Mouse (Mus musculus) thymus, postnatal 4 days (tissue): Measurements from ENCODE around the gene Dennd5a.

Source experiments
- DNase-seq: peaks from one replicate; pipeline ENCODE4 v3.0.0; 2021

Dennd5a gene

DNA sequence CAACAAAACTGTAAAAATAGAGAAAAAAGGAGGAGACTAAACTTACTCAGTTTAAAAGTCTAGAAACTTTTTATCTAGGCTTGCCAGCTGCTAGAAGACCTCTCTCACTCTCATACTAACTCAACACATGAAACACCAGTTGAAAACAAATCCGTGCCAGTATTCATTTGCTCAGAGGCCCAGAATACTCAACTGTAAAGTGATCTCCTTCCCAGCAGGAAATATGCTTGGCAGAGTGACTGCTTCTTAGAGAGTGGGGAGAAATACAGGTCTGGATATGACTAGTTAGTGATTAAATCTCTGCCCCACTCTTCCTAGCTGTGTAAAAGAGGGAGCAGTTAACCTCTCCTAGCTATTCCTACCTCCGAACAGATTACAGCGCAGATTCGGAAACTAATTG is 2.3 kb upstream of the Dennd5a start:
- DNase-seq: no peak

DNA sequence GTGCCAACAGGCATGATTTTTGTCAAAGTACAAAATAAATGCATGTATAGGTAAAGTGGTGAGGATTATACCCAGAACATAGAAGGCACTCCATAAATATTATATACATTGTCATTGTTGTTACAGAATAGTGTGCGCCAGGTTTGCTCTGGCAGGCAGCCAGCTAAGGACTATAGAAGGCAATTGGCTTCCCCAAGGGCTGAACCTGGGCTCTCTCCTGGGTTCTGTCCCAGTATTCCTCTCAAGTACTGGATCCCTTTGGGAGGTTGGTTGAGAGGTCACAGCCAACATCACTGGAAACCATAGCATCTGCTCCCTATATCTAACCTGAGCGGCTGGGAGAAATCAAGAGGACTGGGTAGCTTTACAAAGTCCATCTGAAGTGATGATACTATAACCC is 1.3 kb upstream of the Dennd5a start:
- DNase-seq: no peak

DNA sequence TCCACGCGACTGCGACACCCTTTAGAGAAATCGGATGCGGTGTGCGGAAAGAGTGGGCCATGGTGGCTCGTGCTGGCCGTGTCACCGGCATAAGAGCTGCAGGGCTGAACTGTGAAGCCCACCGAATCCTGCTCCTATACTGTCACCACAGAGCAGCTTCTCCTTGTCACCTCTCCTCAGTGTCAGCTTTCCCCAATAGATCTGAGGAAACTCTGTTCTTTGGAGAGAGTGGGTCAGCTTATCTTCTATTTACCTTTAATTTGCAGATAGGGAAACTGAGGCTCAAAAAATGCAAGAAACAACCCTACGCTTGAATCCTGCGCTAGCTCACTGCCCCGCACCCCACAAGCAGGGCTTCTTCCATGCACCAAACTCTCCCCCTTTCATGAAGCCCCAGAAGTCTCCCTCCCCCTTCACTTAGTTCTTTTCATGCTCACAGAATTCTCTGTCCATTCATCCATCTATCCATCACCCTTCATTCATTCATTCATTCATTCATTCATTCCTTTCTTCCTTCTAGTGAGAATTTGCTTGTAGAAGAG is 414 bp upstream of the Dennd5a start:
- no peak for DNase-seq

DNA sequence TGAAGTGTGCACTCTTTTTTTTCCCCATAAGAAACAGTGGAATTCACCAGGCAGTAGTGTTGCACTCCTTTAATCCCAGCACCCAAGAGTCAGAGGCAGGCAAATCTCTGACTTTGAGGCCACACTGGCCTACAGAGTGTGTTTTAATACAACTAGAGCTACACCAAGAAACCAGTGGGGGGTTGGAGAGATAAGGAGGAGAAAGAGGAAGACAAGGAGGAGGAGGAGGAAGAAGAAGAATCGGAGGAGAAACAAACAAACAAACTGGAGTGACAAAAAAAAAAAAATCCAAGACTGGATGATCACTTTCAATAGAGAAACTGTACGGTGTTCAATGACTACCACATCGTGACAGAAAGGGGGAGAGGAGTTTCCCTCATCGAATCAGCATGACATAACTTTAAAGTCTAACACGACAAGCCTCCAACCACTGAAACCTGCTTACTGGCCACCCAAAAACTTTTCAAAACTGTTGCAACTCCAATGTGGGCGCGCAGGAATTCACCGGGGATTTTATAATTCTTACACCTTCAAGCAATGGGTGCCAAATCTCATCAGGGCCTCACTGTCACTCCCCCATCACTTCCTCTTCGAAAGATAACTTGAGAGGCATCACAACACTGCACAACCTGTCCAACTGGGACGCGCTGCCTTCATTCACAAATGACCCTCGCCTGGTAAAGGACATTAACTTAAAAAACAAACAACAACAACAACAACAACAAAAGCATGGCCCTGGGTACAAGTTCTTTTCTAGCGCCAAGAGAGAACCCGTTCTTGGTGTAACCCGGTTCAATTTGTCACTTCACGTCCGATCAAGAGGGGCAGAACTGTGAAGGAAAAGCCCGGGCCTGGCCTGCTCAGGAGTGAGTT is 1.2 kb downstream of the Dennd5a start:
- DNase-seq: peak; percentile 20

DNA sequence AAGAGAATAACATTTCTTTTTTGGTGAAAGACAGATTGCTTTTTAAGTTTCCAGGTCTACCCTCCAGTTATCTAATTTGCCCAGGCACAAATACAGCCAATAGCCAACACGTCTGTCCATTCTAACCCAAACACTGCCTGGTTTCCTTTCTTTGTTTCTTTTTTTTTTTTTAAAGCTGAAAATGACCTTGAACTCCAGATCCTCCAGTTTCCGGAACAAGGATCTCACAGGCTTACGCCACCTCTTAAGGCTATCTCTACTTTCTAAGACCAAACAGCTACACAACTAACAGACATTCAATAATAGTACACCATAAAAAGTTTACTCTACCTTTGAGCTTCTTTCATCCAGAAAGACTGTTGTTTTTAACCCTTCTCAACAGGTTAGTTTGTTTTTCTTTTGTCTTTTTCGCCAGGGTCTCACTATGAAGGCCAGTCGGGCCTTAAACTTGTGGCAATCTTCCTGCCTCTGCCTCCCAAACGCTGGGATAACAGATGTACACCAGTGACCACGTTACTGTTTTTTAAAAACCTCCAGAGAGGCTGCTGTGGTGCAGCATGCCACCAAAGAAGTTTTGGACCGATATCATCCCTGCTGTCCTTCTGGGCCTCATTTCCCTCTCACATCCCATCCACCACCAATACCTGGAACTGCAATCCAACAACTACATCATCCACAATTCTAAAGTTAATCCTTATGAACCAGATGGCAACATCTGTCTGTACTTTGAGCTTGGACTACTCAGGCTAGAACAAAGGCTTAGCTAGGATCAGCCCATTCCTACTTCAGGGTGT is 2.1 kb downstream of the Dennd5a start:
- no peak for DNase-seq

DNA sequence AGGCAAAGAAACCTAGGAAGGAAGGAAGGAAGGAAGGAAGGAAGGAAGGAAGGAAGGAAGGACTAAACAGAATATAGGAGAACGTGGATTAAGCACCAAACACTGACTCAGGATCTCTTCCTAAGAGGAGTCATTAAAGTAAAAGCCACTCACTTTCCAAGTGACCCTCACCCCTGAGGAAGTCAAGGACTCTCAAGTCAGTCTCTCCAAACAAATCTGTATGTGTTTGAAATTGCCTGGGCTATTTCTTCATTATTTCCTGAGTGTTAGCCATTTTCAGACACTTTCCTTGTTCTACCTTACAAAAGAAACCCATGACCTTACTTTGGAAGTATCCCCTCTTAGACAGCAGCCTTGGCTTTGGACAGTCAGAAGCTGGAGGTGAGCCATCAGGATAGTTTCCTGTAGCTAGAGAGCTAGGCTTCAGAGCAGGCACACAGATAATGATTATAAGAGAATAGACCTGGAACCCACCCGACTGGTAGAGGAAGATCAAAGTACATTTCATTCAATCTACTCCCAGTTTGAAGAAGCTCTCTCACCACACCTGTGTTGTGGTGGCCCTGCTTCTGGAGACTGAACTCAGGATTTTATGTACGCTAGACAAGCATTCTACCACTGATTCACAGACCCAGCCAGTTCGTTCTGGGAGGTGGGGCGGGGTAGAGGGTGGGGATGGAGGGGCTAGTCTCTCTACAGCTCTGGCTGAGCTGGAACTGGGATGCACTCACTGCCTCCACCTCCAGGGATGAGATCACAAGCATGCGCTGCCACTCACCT is 5.5 kb downstream of the Dennd5a start:
- no peak for DNase-seq

DNA sequence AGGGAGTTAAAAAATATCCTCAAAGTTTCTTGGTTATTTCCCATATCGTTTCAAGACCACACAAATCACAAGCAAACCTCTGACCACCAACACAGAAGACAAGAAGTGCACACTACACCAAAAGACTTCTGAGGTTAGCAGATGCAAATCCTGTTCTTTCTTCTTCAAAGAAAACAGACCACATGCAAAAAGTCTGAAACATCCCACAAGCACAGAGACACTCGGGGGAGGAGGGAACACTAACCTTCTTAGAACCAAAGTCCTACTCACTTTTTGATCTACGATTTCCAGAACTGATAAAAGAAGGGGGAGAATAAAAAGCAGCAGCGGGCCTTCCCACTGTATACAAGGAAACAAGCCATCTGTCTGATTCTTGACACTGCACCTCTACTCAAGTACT is 9.0 kb downstream of the Dennd5a start:
- DNase-seq: no peak

DNA sequence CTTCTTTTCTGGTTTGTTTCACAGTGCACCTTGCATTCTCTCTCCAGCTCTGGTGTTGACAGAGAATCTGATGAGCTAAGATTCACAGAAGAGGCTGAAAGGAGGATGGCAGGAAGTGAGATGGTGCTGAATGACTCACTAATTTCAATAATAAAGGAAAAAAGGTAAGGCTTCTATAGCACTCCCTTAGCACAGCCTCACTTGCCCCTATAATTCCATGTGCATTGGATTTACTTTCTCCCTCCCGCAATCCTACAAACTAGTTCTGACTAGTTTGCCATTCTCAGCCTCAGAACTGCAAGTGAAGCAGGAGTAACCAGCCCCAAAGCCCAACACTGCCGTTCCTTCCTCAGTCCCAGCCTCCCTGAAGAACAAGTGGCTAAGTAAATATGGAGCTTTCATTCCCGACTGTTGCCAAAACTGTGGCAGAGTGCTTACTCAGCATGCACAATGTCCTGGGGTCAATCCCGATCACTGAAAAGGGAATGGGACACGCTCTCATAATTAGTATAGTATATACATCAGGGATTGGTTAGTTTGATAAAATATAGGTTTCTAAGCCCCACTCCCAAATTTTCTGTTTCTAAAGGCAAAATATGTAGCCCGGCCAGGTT is 15.7 kb downstream of the Dennd5a start:
- DNase-seq: no peak

DNA sequence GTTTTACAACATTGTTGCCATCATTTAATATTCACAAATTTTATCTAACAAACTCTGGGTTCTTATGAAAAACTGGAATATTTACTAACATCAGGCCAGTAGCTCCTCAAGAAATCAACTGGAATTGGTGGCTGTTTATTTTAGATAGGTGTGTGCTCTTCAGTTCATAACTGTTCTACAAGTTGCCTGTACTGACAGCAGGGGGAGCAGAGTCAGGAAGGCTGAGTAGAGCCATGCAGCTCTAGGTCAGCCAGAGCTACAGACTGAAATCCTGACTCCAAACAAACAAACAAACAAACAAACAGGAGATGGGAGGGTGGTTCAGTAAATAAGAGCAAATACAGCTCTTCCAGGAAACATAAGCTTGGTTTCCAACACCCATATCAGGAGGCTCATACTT is 30.6 kb downstream of the Dennd5a start:
- DNase-seq: no peak

DNA sequence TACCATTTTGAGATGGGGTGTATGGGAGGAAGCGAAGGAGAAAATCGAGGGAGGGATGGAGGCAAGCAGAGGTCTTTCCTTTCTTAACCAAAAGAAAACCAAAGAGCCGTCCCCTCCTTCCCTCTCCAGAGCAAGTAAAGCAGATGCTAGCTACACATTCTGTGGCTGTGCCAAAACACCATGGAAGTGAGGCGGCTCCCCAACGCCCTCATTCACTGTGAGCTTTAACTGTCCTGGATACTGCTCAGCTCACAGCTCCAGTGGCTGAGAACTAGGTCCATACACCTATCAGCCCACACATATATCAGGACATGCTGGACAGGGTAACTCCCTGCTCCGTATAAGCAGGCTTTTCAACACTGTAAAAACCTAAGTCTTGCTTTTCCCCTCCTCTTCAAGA is 31.9 kb downstream of the Dennd5a start:
- no peak for DNase-seq

DNA sequence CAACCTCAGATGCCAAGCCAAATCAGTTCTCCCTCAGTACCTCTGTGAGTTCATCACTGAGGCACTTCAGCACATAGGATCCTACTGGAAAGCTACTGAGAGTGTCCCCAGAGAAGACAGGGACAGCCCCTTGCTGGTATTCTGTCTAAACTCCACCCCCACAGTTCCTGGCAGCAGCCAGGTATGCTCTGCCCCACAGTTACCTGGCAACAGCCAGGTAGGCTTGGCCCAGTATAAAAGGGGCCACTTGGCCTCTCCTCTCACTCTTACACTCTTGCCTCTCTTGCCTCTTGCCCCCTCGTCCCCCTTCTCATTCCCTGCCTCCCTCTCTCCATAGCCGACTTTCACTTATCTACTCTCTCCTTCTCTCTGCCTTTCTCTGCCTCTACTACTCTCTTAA is 35.3 kb downstream of the Dennd5a start:
- no peak for DNase-seq

DNA sequence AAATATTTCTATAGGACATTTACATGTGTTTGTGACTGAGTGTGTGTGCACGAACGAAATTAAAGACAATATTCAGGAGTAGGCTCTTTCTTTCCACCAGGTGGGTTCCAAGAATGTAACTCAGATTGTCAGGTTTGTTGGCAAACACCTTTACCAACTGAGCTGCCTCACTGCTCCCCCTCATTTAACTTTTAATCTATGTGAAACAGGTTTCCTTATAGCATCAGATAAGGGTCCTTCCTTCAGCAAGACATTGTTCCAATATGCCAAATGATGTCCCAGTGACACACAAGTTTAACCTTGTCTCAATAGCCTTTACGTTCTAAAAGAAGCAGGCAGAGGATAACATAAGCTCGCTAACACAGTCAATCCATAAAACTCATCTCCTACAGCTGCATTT is 37.4 kb downstream of the Dennd5a start:
- DNase-seq: no peak

DNA sequence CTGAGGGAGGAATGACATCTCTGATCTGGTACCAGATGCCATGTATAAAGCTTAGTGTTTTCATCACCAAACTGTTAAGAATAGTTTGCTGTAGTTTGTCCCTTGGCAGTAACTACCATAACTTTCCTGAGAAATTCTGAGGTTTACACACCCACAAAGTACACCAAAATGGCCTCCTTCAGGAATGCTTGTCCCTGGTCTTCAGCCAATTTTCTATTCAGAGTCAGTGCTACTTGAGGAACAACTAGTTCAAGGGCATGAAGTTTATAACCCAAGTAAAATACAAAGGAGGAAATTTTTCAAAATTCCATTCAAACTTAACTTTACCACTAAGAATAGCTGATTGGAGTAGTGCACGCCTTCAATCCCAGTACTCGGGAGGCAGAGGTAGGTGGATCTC is 54.1 kb downstream of the Dennd5a start:
- DNase-seq: no peak

DNA sequence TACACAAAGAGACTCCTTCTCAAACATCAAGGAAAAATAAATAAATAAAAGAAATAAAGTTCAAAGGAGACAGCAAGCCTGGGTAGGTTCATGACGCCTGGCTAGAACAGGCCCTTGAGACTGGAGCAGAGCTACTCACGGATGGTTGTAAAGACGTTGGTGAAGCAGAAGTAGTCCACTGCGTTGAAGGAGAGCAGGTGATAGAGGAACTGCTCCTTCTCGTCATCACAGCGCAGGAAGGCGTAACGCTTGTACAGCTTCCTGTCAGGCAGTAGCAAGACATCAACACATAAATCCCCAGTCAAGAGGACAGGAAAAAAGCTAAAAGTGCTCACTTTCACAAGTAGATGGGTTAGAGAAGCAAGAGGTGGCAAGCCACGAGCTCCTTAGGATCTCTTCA is 59.3 kb downstream of the Dennd5a start:
- no peak for DNase-seq

DNA sequence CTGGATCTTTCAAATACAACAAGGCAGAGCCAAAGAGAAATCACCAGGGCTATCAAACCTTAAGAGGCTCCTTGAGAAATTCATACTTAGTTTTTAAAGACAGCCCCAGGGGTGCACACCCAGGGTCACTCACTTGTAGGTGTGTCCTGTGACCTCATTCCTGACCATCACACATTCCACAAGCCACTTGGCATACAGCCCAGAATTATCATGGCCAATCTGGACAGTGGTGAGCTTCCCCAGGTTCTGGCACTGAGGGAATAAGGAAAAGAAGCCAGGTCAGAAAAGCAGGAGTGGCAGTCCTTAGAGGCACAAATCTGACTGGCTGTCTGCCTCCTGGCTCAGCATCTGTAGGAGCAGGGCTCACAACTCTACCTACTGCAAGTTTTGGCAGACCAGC is 61.4 kb downstream of the Dennd5a start:
- DNase-seq: no peak

DNA sequence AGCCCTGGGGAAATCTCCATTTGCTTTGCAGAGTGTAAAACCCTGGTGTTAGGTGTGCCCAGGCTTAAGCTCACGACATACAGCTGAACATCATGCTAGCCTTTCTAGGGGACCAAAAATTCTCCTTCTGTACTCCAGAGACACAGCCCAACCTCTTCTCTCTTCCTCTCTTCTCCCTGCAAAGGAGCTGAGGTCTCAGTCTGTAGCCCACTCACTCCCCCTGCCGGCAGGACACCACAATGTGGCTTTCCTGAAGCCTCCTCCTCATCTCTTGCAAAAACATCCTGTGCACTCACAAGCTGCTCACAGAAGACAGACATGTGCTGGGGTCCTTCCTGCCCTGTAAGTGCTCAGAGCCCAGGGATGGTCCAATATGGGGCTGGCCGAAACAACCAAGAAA is 67.7 kb downstream of the Dennd5a start:
- DNase-seq: peak; percentile 87

DNA sequence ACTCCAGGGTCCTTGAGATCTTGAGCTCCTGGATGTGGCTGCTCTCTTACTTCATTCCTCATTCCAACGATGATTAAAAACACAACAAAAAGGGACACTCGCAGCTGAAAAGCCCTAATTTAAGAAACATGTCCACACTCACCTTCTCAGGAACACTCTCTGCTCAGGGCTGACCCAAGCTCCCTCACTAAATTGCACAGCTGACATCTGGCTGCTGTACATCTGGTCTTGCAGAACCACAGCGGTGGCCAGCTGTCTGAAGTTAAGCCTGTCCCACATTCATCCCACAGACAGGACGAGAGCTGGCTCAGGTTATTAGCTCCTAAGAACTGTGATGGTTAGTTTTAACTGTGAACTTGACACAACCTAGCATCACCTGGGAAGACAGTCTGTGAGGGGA is 68.5 kb downstream of the Dennd5a start:
- DNase-seq: no peak

DNA sequence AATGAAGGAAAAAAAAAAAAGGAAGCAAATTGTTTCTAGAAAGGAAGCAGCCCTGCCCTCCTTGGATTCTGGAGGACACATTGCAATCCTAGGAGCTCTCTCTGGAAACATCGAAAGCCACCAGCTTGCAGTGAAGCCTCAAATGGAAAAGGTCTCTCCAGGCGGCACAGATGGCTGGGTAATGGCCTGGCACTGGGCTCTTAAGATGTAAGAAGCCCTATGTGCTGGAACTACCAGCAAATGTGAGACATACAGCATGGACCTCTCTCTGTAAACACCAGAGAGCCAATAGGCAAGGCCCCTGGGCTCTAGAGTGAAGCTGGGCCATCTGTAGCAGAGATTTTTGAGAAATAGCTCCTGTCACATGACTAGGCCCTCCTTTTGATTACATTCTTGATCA is 70.0 kb downstream of the Dennd5a start:
- DNase-seq: no peak

DNA sequence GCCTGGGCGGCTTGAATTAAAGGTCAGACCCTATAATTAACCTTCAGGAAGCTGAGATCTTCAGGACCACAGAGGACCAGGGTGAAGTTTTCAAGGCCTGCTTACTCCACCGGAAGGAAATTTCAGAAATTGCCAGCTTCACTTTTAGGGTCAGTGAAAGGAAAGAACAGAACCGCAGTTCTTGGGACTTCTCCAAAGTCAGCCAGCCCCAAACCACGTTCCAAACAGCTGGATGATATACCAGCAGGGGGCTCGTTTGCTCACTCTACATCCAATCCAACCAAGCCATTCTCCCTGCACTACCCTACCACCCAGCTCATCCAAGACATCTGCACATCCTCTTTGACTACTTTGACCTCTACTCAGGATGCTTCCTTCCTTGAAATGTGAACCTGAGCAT is 71.0 kb downstream of the Dennd5a start:
- no peak for DNase-seq

DNA sequence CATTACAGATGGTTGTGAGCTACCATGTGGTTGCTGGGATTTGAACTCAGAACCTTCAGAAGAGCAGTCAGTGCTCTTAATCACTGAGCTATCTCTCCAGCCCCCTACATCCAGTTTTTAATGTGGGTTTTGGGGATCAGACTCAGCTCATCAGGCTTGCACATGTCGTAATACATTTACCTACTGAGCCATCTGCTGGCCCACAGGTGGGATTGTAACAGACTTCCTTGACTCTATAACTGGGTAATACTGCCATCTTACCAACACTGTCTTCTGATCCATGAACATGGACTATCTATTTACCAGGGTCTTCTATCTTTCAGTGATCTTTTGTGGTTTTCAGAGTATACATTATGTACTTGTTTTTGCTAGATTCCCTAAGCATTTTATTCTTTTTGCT is 74.0 kb downstream of the Dennd5a start:
- no peak for DNase-seq

DNA sequence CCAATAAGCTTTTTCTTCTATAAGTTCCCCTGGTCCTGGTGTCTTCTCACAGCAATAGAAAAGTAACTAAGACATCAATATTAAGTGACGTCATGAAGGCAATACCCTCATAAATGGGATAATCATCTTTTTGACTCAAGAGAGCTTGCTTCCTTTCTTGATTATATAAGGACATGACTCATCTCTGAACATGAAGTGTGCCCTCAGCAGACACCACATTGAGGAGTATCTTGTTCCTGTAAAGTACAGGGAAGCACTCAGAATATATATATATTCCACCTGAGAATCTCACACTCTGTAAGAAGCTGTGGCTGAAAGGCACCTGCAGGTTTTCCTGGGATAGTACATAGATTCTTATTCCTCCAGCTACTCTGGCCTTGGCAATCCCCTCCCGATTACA is 77.7 kb downstream of the Dennd5a start:
- no peak for DNase-seq

DNA sequence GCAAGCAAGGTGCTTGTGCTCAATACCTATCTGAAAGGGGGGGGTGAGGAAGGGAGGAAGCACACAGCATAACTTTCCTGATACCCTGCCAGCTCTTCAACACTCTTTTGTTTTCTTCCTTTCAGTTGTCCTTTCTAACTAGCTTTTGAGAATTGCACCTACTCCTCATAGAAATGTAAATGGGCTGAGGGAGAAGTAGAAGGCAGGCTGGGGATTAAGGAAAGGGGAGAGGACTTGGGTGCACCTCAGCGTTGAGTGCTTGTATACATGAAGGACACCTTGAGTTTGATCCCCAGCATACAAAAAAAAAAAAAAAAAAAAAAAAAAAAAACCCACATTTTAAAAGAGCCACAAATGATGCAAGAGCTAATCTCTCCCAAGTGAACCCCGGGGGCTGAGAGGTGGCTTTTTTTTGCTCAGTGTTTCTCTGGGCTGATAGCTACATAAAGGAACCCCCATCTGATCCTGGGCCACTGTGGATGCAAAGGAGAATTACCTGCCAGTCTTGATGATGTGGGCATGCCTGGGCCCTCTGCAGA is 78.6 kb downstream of the Dennd5a start:
- no peak for DNase-seq

DNA sequence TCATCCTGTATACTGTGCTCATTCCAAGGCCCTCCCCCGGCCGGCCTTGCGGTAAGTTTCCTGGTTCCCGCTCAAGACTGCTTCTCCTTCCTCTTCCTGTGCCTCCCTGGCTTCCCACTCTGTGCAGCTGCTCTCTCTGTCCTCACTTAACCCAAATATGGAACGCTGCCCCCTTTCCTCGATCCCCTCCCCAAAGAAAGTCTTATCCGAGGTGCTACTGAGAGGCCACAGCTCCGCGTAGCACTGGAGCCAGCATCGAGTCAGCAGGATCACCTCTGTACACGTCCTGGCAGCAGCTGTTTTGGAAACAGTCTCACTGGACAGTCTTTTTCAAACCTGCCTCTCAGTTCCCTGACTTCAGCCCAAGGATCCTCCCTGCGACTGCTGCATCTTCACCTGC is 81.1 kb downstream of the Dennd5a start:
- DNase-seq: no peak
